Mouse (Mus musculus): ENCODE measurements around the gene Slc16a13.
"Not testable (repeated sequence)": the region's sequence is repeated elsewhere in the genome, so short reads cannot be mapped to it uniquely, and the experiment has no call there.

Slc16a13 gene

DNA sequence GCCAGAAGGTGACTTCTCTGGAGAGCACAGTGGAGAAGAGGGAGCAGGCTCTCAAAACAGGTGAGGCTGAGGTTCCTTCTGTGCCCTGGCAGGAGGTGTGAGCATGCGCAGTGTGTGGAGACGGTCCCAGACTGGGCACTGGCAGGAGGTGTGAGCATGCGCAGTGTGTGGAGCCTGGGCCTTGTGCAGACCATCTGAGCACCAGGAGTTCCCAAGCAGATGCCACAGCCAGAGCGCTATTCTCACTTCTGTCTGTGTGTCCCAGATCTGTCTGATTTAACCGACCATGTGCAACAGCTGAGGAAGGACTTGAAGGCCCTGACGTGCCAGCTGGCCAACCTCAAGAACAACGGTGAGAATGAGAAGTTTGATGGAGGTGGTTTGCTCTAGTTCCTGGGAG is 51.4 kb downstream of the Slc16a13 start:
- DNase-seq (ENCODE audit: low spot score), result not testable (repeated sequence)

DNA sequence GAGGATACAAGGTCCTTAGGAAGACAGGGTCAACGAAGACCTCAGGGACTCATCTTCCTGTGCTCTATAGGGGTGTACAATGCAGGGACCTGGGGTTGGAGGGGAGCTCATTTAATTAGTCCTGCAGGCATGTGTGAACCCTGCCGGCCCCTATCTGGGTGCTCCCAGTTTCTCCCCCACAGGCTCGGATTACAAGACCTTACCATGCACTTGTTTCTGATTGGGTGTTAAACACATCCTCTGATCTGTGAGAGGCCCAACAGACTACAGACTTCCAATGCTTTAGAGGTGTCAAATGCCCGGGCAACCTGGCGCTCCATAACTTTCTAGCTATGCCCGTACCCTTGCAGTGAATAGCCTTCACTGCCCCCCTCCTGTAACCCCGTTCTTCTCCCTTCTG is 52.7 kb downstream of the Slc16a13 start:
- no peak for DNase-seq (ENCODE audit: low spot score)
